Mouse (Mus musculus) layer of hippocampus, postnatal 25 days (tissue): ENCODE data around the gene Capn7. TPM values are rescaled to one million over a fixed set of nuclear protein-coding genes. Genes with fewer than 3 reads are reported as not detected.

ENCODE experiments used
- DNase-seq, 2 experiments: peaks; one replicate each; pipeline ENCODE4 v3.0.0; 2022; ENCODE audit warnings: mixed read lengths in 2 of 2, low spot score in 1 of 2; ENCODE audit errors: extremely low spot score in 1 of 2
- total RNA-seq, 2 experiments: library from RNA; stranded (reverse); gene quantifications; 2 replicates each; pipeline ENCODE4 v1.2.3; 2021

The Capn7 gene
- total RNA-seq, 2 experiments from 2014 or later: 36.8 to 40.1 TPM

GRCm38 (mm10) chr14:31394822-31395532 is 58.5 kb downstream of the Capn7 start:
- DNase-seq: no peak

GRCm38 (mm10) chr14:31395629-31396199 is 59.3 kb downstream of the Capn7 start:
- DNase-seq: no peak

- DNase-seq: no peak
Measured at GRCm38 (mm10) chr14:31396428-31396827, 60.0 kb downstream of the Capn7 start.

GRCm38 (mm10) chr14:31397353-31397752 is 60.9 kb downstream of the Capn7 start:
- DNase-seq: no peak

GRCm38 (mm10) chr14:31397791-31398595 is 61.6 kb downstream of the Capn7 start:
- DNase-seq: no peak

GRCm38 (mm10) chr14:31398819-31399218 is 62.4 kb downstream of the Capn7 start:
- DNase-seq: no peak

- no peak for DNase-seq
Measured at GRCm38 (mm10) chr14:31399271-31399670, 62.8 kb downstream of the Capn7 start.

GRCm38 (mm10) chr14:31400246-31400645 is 63.8 kb downstream of the Capn7 start:
- DNase-seq: no peak

GRCm38 (mm10) chr14:31400896-31401295 is 64.5 kb downstream of the Capn7 start:
- no peak for DNase-seq

- DNase-seq: no peak
Measured at GRCm38 (mm10) chr14:31401918-31402427, 65.5 kb downstream of the Capn7 start.

GRCm38 (mm10) chr14:31402693-31403092 is 66.3 kb downstream of the Capn7 start:
- no peak for DNase-seq

- no peak for DNase-seq
Measured at GRCm38 (mm10) chr14:31403556-31403955, 67.1 kb downstream of the Capn7 start.

- no peak for DNase-seq
Measured at GRCm38 (mm10) chr14:31403995-31404394, 67.6 kb downstream of the Capn7 start.

GRCm38 (mm10) chr14:31404663-31405062 is 68.2 kb downstream of the Capn7 start:
- DNase-seq: no peak

- DNase-seq: no peak
Measured at GRCm38 (mm10) chr14:31405652-31406051, 69.2 kb downstream of the Capn7 start.

- DNase-seq: no peak
Measured at GRCm38 (mm10) chr14:31406154-31406810, 69.8 kb downstream of the Capn7 start.

- DNase-seq: no peak
Measured at GRCm38 (mm10) chr14:31407208-31407607, 70.8 kb downstream of the Capn7 start.

GRCm38 (mm10) chr14:31407911-31408604 is 71.6 kb downstream of the Capn7 start:
- DNase-seq: no peak

- no peak for DNase-seq
Measured at GRCm38 (mm10) chr14:31408666-31409065, 72.2 kb downstream of the Capn7 start.

GRCm38 (mm10) chr14:31410123-31410724 is 73.8 kb downstream of the Capn7 start:
- DNase-seq: no peak
